Mouse (Mus musculus) CH12.LX (cell line): ENCODE data around the gene Lrch3. TPM values are rescaled to one million over a fixed set of nuclear protein-coding genes. Genes with fewer than 3 reads are reported as not detected.
A peak's percentile ranks its signal among the peaks of the same experiment; 100 is the strongest.

Experiments
- DNase-seq: peaks from one replicate; pipeline ENCODE4 v3.0.0-alpha.2; 2013; ENCODE audit errors: extremely low read depth
- H3K27ac ChIP-seq: 2 replicates; pipeline ENCODE4 v1.5.1; 2012; ENCODE audit warnings: low read depth, mild to moderate bottlenecking, control low read depth, moderate library complexity; ENCODE audit not compliant: insufficient read depth
- H3K27me3 ChIP-seq: replicated peaks from 2 replicates; pipeline ENCODE3; 2012; ENCODE audit warnings: inconsistent platforms
- H3K36me3 ChIP-seq, 2 experiments: replicated peaks in 1 of 2; 2 replicates each; pipeline versions ENCODE3 to v1.6.1; 2012; ENCODE audit warnings: inconsistent platforms in 1 of 2, low read length in 1 of 2, mild to moderate bottlenecking in 1 of 2, mixed read lengths in 1 of 2, moderate library complexity in 1 of 2; ENCODE audit not compliant: control insufficient read depth in 1 of 2, insufficient read depth in 1 of 2
- H3K4me1 ChIP-seq, 2 experiments: 2 replicates each; pipeline ENCODE4 v1.6.1; 2012; ENCODE audit warnings: inconsistent platforms in 1 of 2, moderate library complexity in 1 of 2; ENCODE audit not compliant: insufficient read depth in 2 of 2, control insufficient read depth in 1 of 2
- H3K4me2 ChIP-seq: 2 replicates; pipeline ENCODE4 v1.6.1; 2012; ENCODE audit warnings: low read depth, mild to moderate bottlenecking, control low read depth; ENCODE audit not compliant: poor library complexity, insufficient read depth, severe bottlenecking
- H3K4me3 ChIP-seq, 3 experiments: fragments of 150-350 bp in 1 of 3; sonication (generic) in 1 of 3; replicated peaks in 1 of 3; 2 replicates each; pipeline versions ENCODE3 to v1.5.1; 2011 to 2012; ENCODE audit warnings: low read depth in 2 of 3, low read length in 2 of 3, mild to moderate bottlenecking in 2 of 3, moderate library complexity in 2 of 3, control low read depth in 1 of 3, improper control_type of control experiment in 1 of 3, inconsistent platforms in 1 of 3, mixed read lengths in 1 of 3; ENCODE audit not compliant: poor library complexity in 1 of 3
- H3K79me2 ChIP-seq: replicated peaks from 2 replicates; pipeline ENCODE4 v1.6.1; 2012; ENCODE audit warnings: mild to moderate bottlenecking, moderate library complexity; ENCODE audit not compliant: control insufficient read depth, poor library complexity, insufficient read depth, severe bottlenecking; ENCODE audit errors: extremely low read depth
- H3K9ac ChIP-seq: 2 replicates; pipeline ENCODE4 v1.6.1; 2012; ENCODE audit warnings: low read depth, mild to moderate bottlenecking, control low read depth, moderate library complexity; ENCODE audit not compliant: insufficient read depth
- H3K9me3 ChIP-seq: replicated peaks from 2 replicates; pipeline ENCODE3; 2012; ENCODE audit warnings: low read length, inconsistent platforms, mixed read lengths
- BHLHE40 ChIP-seq: IDR thresholded peaks from 2 replicates; pipeline ENCODE4 v1.6.1; 2011; ENCODE audit warnings: mild to moderate bottlenecking, low read depth, low read length, improper control_type of control experiment
- CHD2 ChIP-seq: IDR thresholded peaks from 2 replicates; pipeline ENCODE4 v1.6.1; 2011; ENCODE audit warnings: low read length, improper control_type of control experiment
- CTCF ChIP-seq, 2 experiments: IDR thresholded peaks in 1 of 2; conservative IDR thresholded peaks in 1 of 2; 2 replicates each; pipeline ENCODE4 v1.5.1; 2011 to 2012; ENCODE audit warnings: low read depth in 2 of 2, low read length in 2 of 2, improper control_type of control experiment in 1 of 2, inconsistent platforms in 1 of 2, mild to moderate bottlenecking in 1 of 2, moderate library complexity in 1 of 2
- E2F4 ChIP-seq: IDR thresholded peaks from 2 replicates; pipeline ENCODE4 v1.6.1; 2011; ENCODE audit warnings: low read depth, low read length, improper control_type of control experiment; ENCODE audit not compliant: insufficient replicate concordance
- ELF1 ChIP-seq: IDR thresholded peaks from 2 replicates; pipeline ENCODE4 v1.6.1; 2014; ENCODE audit warnings: low read depth, mild to moderate bottlenecking, inconsistent platforms, low read length, improper control_type of control experiment
- EP300 ChIP-seq: IDR thresholded peaks from 2 replicates; pipeline ENCODE4 v1.6.1; 2011; ENCODE audit warnings: low read length, improper control_type of control experiment
- ETS1 ChIP-seq: conservative IDR thresholded peaks from 2 replicates; pipeline ENCODE4 v1.6.1; 2012; ENCODE audit warnings: low read depth, mild to moderate bottlenecking, inconsistent platforms, low read length, improper control_type of control experiment, moderate library complexity
- IRF4 ChIP-seq: IDR thresholded peaks from 2 replicates; pipeline ENCODE4 v1.6.1; 2014; ENCODE audit warnings: low read depth, mild to moderate bottlenecking, inconsistent platforms, low read length, improper control_type of control experiment
- JUN ChIP-seq: IDR thresholded peaks from 2 replicates; pipeline ENCODE4 v1.6.1; 2011; ENCODE audit warnings: low read depth, mild to moderate bottlenecking, low read length, improper control_type of control experiment, moderate library complexity; ENCODE audit not compliant: insufficient read depth
- KAT2A ChIP-seq: IDR thresholded peaks from 2 replicates; pipeline ENCODE4 v1.6.1; 2012; ENCODE audit warnings: low read length, improper control_type of control experiment, inconsistent platforms; ENCODE audit not compliant: insufficient replicate concordance
- MAFK ChIP-seq: IDR thresholded peaks from 2 replicates; pipeline ENCODE4 v1.6.1; 2011; ENCODE audit warnings: low read length, improper control_type of control experiment; ENCODE audit not compliant: insufficient replicate concordance
- MAX ChIP-seq: IDR thresholded peaks from 2 replicates; pipeline ENCODE4 v1.6.1; 2011; ENCODE audit warnings: low read length, improper control_type of control experiment
- MAZ ChIP-seq: IDR thresholded peaks from 2 replicates; pipeline ENCODE4 v1.6.1; 2012; ENCODE audit warnings: low read depth, mild to moderate bottlenecking, inconsistent platforms, low read length, improper control_type of control experiment, moderate library complexity
- MEF2A ChIP-seq: IDR thresholded peaks from 2 replicates; pipeline ENCODE4 v1.6.1; 2014; ENCODE audit warnings: low read depth, mild to moderate bottlenecking, inconsistent platforms, low read length, improper control_type of control experiment, borderline replicate concordance
- MXI1 ChIP-seq: IDR thresholded peaks from 2 replicates; pipeline ENCODE4 v1.6.1; 2011; ENCODE audit warnings: mild to moderate bottlenecking, low read depth, low read length, improper control_type of control experiment
- MYC ChIP-seq: IDR thresholded peaks from 2 replicates; pipeline ENCODE4 v1.6.1; 2011; ENCODE audit warnings: low read depth, mild to moderate bottlenecking, improper control_type of control experiment, low read length
- NELFE ChIP-seq: IDR thresholded peaks from 2 replicates; pipeline ENCODE4 v1.6.1; 2011; ENCODE audit warnings: low read depth, low read length, improper control_type of control experiment
- POLR2AphosphoS2 ChIP-seq: IDR thresholded peaks from 2 replicates; pipeline ENCODE4 v1.6.1; 2011; ENCODE audit warnings: low read depth, low read length, improper control_type of control experiment
- RCOR1 ChIP-seq: conservative IDR thresholded peaks from 2 replicates; pipeline ENCODE4 v1.6.1; 2012; ENCODE audit warnings: low read depth, mild to moderate bottlenecking, inconsistent platforms, low read length, improper control_type of control experiment
- SMC3 ChIP-seq: IDR thresholded peaks from 2 replicates; pipeline ENCODE4 v1.6.1; 2011; ENCODE audit warnings: low read depth, low read length, improper control_type of control experiment
- TBP ChIP-seq: conservative IDR thresholded peaks from 2 replicates; pipeline ENCODE4 v1.6.1; 2011; ENCODE audit warnings: low read depth, low read length, improper control_type of control experiment
- TCF12 ChIP-seq: IDR thresholded peaks from 2 replicates; pipeline ENCODE4 v1.6.1; 2014; ENCODE audit warnings: low read depth, mild to moderate bottlenecking, inconsistent platforms, low read length, improper control_type of control experiment
- UBTF ChIP-seq: IDR thresholded peaks from 2 replicates; pipeline ENCODE4 v1.6.1; 2012; ENCODE audit warnings: low read depth, mild to moderate bottlenecking, inconsistent platforms, low read length, improper control_type of control experiment, moderate library complexity
- USF2 ChIP-seq: conservative IDR thresholded peaks from 2 replicates; pipeline ENCODE4 v1.6.1; 2011; ENCODE audit warnings: low read depth, low read length, improper control_type of control experiment
- dilution Hi-C: fragments of 300-500 bp; cut with MboI; formaldehyde crosslinking; loops from 2 replicates; pipeline ENCODE4 v1.14.3; 2020; ENCODE audit warnings: low sequenced_read_pairs; ENCODE audit not compliant: extremely low pct_unique_long_range_greater_than_20kb, extremely low pct_ligation_motif_present
- in situ Hi-C: fragments of 300-500 bp; cut with MboI; formaldehyde crosslinking; loops from 3 replicates; pipeline ENCODE4 v1.14.3; 2019; ENCODE audit warnings: low sequenced_read_pairs, low pct_ligation_motif_present, low pct_unique_long_range_greater_than_20kb, mixed read lengths
- polyA plus RNA-seq: library from polyadenylated mRNA; unstranded; fragments of >175 nt; gene quantifications from 2 replicates; pipeline ENCODE4 v1.2.1, GENCODE M21; 2012; ENCODE audit warnings: low read depth; ENCODE audit not compliant: insufficient read length
- total RNA-seq, 2 experiments: library from RNA; depleted of rRNA; stranded (reverse); fragments of 300-350 nt in 1 of 2; fragments of >200 nt in 1 of 2; gene quantifications; 2 replicates each; pipeline ENCODE4 v1.2.3; 2012 to 2014

Lrch3 gene
- total and polyA plus RNA-seq, 3 experiments = 11.9 to 20.7 (median 16.1) TPM

GRCm38 (mm10) chr16:32927044-32927443 is 13.1 kb downstream of the Lrch3 start:
- Histone ChIP-seq H3K79me2 (peaks cover 8% of the 10 kb centered on the region; the same call in 1 of the 2 replicates), H3K27me3 (no peaks in the 10 kb centered on the region), H3K9me3 (no peaks in the 10 kb centered on the region), H3K27ac (no peak overlapping the region), H3K9ac (no peak overlapping the region), H3K4me1 (peaks cover 0 to 9% of the 10 kb centered on the region in 2 experiments; a peak in 1 of 4 replicates), H3K4me3 (no peak overlapping the region), H3K36me3 (peaks cover 15 to 32% of the 10 kb centered on the region in 2 experiments), H3K4me2 (no peak overlapping the region)
- dilution Hi-C loops = no loop called here
- in situ Hi-C loops = no loop called here
- no peak for DNase-seq
- 0 out of 2 replicates have a peak, but pooled peaks have one; percentile 41 for TF ChIP-seq POLR2AphosphoS2
- no peak for TF ChIP-seq USF2

- H3K9ac ChIP-seq = no peak overlapping the region
- H3K4me1 ChIP-seq = peaks cover 4 to 37% of the 10 kb centered on the region in 2 experiments
- TF ChIP-seq TBP = no peak
- TF ChIP-seq NELFE = no peak
- TF ChIP-seq E2F4 = no peak
- TF ChIP-seq TCF12 = no peak
- TF ChIP-seq SMC3 = no peak
- TF ChIP-seq UBTF = no peak
- no peak for TF ChIP-seq MYC
- TF ChIP-seq KAT2A = no peak
- TF ChIP-seq MAZ = no peak
- no peak for TF ChIP-seq BHLHE40
- TF ChIP-seq MAFK = no peak
- TF ChIP-seq IRF4 = no peak
- no peak for TF ChIP-seq EP300
- no peak overlapping the region for H3K27ac ChIP-seq
- dilution Hi-C loops = no loop called here
- H3K36me3 ChIP-seq = peaks cover 4 to 32% of the 10 kb centered on the region in 2 experiments
- H3K9me3 ChIP-seq = no peaks in the 10 kb centered on the region
- no peak overlapping the region for H3K4me3 ChIP-seq
- H3K79me2 ChIP-seq = peaks cover 23% of the 10 kb centered on the region
- H3K27me3 ChIP-seq = no peaks in the 10 kb centered on the region
- no peak for DNase-seq
- in situ Hi-C loops = no loop called here
- H3K4me2 ChIP-seq = no peak overlapping the region
Measured at GRCm38 (mm10) chr16:32929918-32930317, 16.0 kb downstream of the Lrch3 start.

GRCm38 (mm10) chr16:32934470-32934869 is 20.6 kb downstream of the Lrch3 start:
- no peak overlapping the region for H3K27ac ChIP-seq
- peaks cover 38% of the 10 kb centered on the region for H3K79me2 ChIP-seq
- TF ChIP-seq MXI1 (peak; percentile 11; the same call in 1 of the 2 replicates), MAFK (no peak), NELFE (no peak), CHD2 (no peak; the same call in 1 of the 2 replicates), TCF12 (no peak), RCOR1 (no peak), JUN (peak; percentile 22; the same call in 1 of the 2 replicates), MYC (peak; percentile 98), BHLHE40 (peak; percentile 98), ELF1 (no peak), IRF4 (peak; percentile 85), CTCF (conservative IDR thresholded peaks at IDR 0.05 in 1 of 2, IDR thresholded peaks at IDR 0.05 in 1 of 2; ENCODE audit: low read depth in 2 of 2, low read length in 2 of 2) (no peak), ETS1 (peak; percentile 93), EP300 (peak; percentile 77; the same call in 1 of the 2 replicates), MAX (peak; percentile 85), MEF2A (peak; percentile 91)
- H3K36me3 ChIP-seq = peaks cover 0 to 17% of the 10 kb centered on the region in 2 experiments
- peaks cover 10 to 60% of the 10 kb centered on the region in 2 experiments for H3K4me1 ChIP-seq
- dilution Hi-C loops = no loop called here
- peak; percentile 74 for DNase-seq
- in situ Hi-C loops = no loop called here
- peak overlapping the region; percentile 37 for H3K4me2 ChIP-seq
- H3K9ac ChIP-seq = peak overlapping the region; percentile 17; the same call in 1 of the 2 replicates
- H3K9me3 ChIP-seq = no peaks in the 10 kb centered on the region
- H3K4me3 ChIP-seq = no peak overlapping the region
- H3K27me3 ChIP-seq = no peaks in the 10 kb centered on the region
